Mouse (Mus musculus) stomach, postnatal 0 days (tissue): ENCODE data around the gene Fam118b. TPM values are rescaled to one million over a fixed set of nuclear protein-coding genes. Genes with fewer than 3 reads are reported as not detected.

ENCODE experiments used
- ATAC-seq: fragments of 200-750 bp; cut with Nextera tagmentation; 2 replicates; pipeline ENCODE4 v1.8.0; 2017; ENCODE audit not compliant: low FRiP score, low TSS enrichment
- DNase-seq: peaks from one replicate; pipeline ENCODE4 v3.0.0-alpha.2; 2016; ENCODE audit warnings: low spot score
- H3K27ac ChIP-seq: fragments of 300-500 bp; sonication (generic); replicated peaks from 2 replicates; pipeline ENCODE4 v1.5.1; 2014; ENCODE audit warnings: mild to moderate bottlenecking, control low read depth
- H3K27me3 ChIP-seq: fragments of 300-500 bp; sonication (generic); 2 replicates; pipeline ENCODE4 v1.6.1; 2014; ENCODE audit warnings: low read length; ENCODE audit not compliant: control insufficient read depth, insufficient read depth
- H3K36me3 ChIP-seq: fragments of 300-500 bp; sonication (generic); 2 replicates; pipeline ENCODE4 v1.6.1; 2014; ENCODE audit warnings: low read length, mixed read lengths; ENCODE audit not compliant: control insufficient read depth, insufficient read depth
- H3K4me1 ChIP-seq: fragments of 300-500 bp; sonication (generic); replicated peaks from 2 replicates; pipeline ENCODE4 v1.6.1; 2014; ENCODE audit warnings: antibody characterized with exemption; ENCODE audit not compliant: control insufficient read depth, insufficient read depth
- H3K4me2 ChIP-seq: fragments of 300-500 bp; sonication (generic); replicated peaks from 2 replicates; pipeline ENCODE4 v1.6.1; 2014; ENCODE audit warnings: low read depth, mild to moderate bottlenecking, control low read depth, moderate library complexity
- H3K4me3 ChIP-seq: fragments of 300-500 bp; sonication (generic); 2 replicates; pipeline ENCODE4 v1.5.1; 2014; ENCODE audit warnings: low read depth, low read length, control low read depth
- H3K9ac ChIP-seq: fragments of 300-500 bp; sonication (generic); 2 replicates; pipeline ENCODE4 v1.6.1; 2014; ENCODE audit warnings: mild to moderate bottlenecking, low read length, control low read depth, mixed read lengths
- H3K9me3 ChIP-seq: fragments of 300-500 bp; sonication (generic); 2 replicates; pipeline ENCODE4 v1.6.1; 2016; ENCODE audit warnings: low read length; ENCODE audit not compliant: control insufficient read depth
- CTCF ChIP-seq: IDR thresholded peaks from 2 replicates; pipeline ENCODE4 v1.5.1; 2016; ENCODE audit warnings: antibody characterized with exemption, low read depth, mild to moderate bottlenecking, moderate library complexity
- EP300 ChIP-seq: optimal IDR thresholded peaks from 2 replicates; pipeline ENCODE3; 2016; ENCODE audit warnings: antibody characterized with exemption
- WGBS: fragments of 180-500 bp; shearing (Covaris S2); extraction: QIAGEN DNeasy Blood & Tissue Kit; methylation state at CpG from one replicate; pipeline ENCODE4 v1.1.7; 2014; 5-methylcytosine and 5-hydroxymethylcytosine counted together
- polyA plus RNA-seq: library from polyadenylated mRNA; unstranded; fragments of >200 nt; fragmentation: Nextera tagmentation; extraction: Ambion mirVana; gene quantifications from 2 replicates; pipeline ENCODE4 v1.2.1, GENCODE M21; 2015

Fam118b gene
- 23.6 and 24.0 TPM in 2 replicates for polyA plus RNA-seq

GRCm38 (mm10) chr9:35267146-35267975 is at the start of gene Fam118b, which contains the start of gene Rpusd4:
Gene Fam118b (minus strand): TSS chr9:35267805.
Gene Rpusd4 (plus strand): TSS chr9:35267865.
- Histone ChIP-seq H3K4me1 (0 out of 2 replicates have a peak, but pooled peaks cover 3% of the 10 kb centered on the region), H3K27me3 (no peaks in the 10 kb centered on the region), H3K36me3 (peaks cover 1% of the 10 kb centered on the region; the same call in 1 of the 2 replicates), H3K27ac (peak within 1 kb of the TSS; percentile 78), H3K4me3 (peak within 1 kb of the TSS; percentile 69), H3K9ac (peak within 1 kb of the TSS; percentile 79), H3K4me2 (peak within 1 kb of the TSS; percentile 94), H3K9me3 (no peaks in the 10 kb centered on the region)
- ATAC-seq (peak; percentile 90), DNase-seq (peak; percentile 94)
- TF ChIP-seq EP300 (no peak), CTCF (no peak)
- WGBS = under 1% methylated on average over 52 of the region's 62 CpGs

GRCm38 (mm10) chr9:35316771-35317211 is 49.2 kb upstream of the Fam118b start:
- Histone ChIP-seq H3K36me3 (no peaks in the 10 kb centered on the region), H3K4me3 (no peak overlapping the region), H3K27me3 (no peaks in the 10 kb centered on the region), H3K4me1 (peaks cover 9% of the 10 kb centered on the region), H3K9ac (no peak overlapping the region), H3K27ac (peak overlapping the region; percentile 69), H3K4me2 (no peak overlapping the region), H3K9me3 (no peaks in the 10 kb centered on the region)
- WGBS = 27% methylated on average over 3 of the region's 3 CpGs
- TF ChIP-seq CTCF (no peak), EP300 (no peak)
- DNase-seq (peak; percentile 70), ATAC-seq (peak; percentile 90)

- H3K27ac ChIP-seq = no peak overlapping the region
- no peaks in the 10 kb centered on the region for H3K36me3 ChIP-seq
- no peak overlapping the region for H3K4me2 ChIP-seq
- H3K9me3 ChIP-seq = no peaks in the 10 kb centered on the region
- H3K9ac ChIP-seq = no peak overlapping the region
- TF ChIP-seq CTCF = no peak
- TF ChIP-seq EP300 = no peak
- H3K27me3 ChIP-seq = no peaks in the 10 kb centered on the region
- no peak for ATAC-seq
- DNase-seq = no peak
- H3K4me3 ChIP-seq = no peak overlapping the region
- peaks cover 9% of the 10 kb centered on the region for H3K4me1 ChIP-seq
- 64% methylated on average over 1 of the region's 1 CpGs for WGBS
These were observed 46.6 kb upstream of the Fam118b start for GRCm38 (mm10) chr9:35314254-35314653.

GRCm38 (mm10) chr9:35313601-35314000 is 46.0 kb upstream of the Fam118b start:
- no peak overlapping the region for H3K4me2 ChIP-seq
- 32% methylated on average over 4 of the region's 4 CpGs for WGBS
- no peaks in the 10 kb centered on the region for H3K36me3 ChIP-seq
- no peaks in the 10 kb centered on the region for H3K9me3 ChIP-seq
- no peak for DNase-seq
- peaks cover 9% of the 10 kb centered on the region for H3K4me1 ChIP-seq
- H3K9ac ChIP-seq = no peak overlapping the region
- no peak overlapping the region for H3K27ac ChIP-seq
- ATAC-seq = no peak
- no peak overlapping the region for H3K4me3 ChIP-seq
- TF ChIP-seq EP300 (no peak), CTCF (no peak)
- no peaks in the 10 kb centered on the region for H3K27me3 ChIP-seq

GRCm38 (mm10) chr9:35312516-35312915 is 44.9 kb upstream of the Fam118b start:
- H3K9ac ChIP-seq = no peak overlapping the region
- peaks cover 4% of the 10 kb centered on the region for H3K4me1 ChIP-seq
- no peaks in the 10 kb centered on the region for H3K36me3 ChIP-seq
- H3K4me3 ChIP-seq = no peak overlapping the region
- DNase-seq (no peak), ATAC-seq (no peak)
- no peak overlapping the region for H3K27ac ChIP-seq
- H3K4me2 ChIP-seq = no peak overlapping the region
- 41% methylated on average over 3 of the region's 3 CpGs for WGBS
- H3K27me3 ChIP-seq = no peaks in the 10 kb centered on the region
- TF ChIP-seq EP300 = no peak
- TF ChIP-seq CTCF = no peak
- H3K9me3 ChIP-seq = no peaks in the 10 kb centered on the region

GRCm38 (mm10) chr9:35310377-35310776 is 42.8 kb upstream of the Fam118b start:
- no peak for TF ChIP-seq EP300
- no peak for TF ChIP-seq CTCF
- H3K27me3 ChIP-seq = no peaks in the 10 kb centered on the region
- H3K36me3 ChIP-seq = no peaks in the 10 kb centered on the region
- H3K4me3 ChIP-seq = no peak overlapping the region
- H3K9ac ChIP-seq = no peak overlapping the region
- no peak overlapping the region for H3K27ac ChIP-seq
- H3K4me2 ChIP-seq = no peak overlapping the region
- DNase-seq = no peak
- WGBS = 77% methylated on average over 6 of the region's 6 CpGs
- ATAC-seq = no peak
- H3K4me1 ChIP-seq = no peaks in the 10 kb centered on the region; the same call in 1 of the 2 replicates
- H3K9me3 ChIP-seq = no peaks in the 10 kb centered on the region
